ENCODE assay signal across 14 mouse cellular contexts in the genomic region with DNA sequence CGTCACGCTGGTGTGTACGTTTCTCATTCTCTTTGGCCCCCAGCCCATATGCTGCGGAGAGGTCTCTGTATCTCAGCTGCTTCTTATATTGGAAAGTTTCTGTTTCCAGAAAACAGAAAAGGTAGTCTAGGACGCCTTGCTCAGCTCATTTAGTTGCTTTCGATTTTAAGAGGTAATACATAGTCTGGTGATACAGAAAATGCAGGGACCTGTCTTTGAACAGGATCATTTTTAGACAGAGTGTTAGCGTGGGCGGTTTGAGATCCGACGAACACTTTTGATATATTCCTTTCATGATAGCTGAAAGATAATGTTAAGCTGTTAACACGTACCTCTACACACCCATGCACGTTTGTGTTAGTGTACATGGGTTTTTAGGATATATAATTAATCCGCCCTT.
"Had no signal": no experiment of that assay in that cellular context is flagged by ENCODE, and none has a peak within 500 bp of the region (broad histone marks: within the 10 kb centered on the region; RNA-seq: fewer than 3 reads in every experiment).

No protein-coding gene starts in this region.

- H3K27ac ChIP-seq: layer of hippocampus, adult 2 months; limb, embryonic 12.5 days; liver, embryonic 13.5 days; lung, embryonic 15.5 days; midbrain, embryonic 12.5 days had no signal

- DNase-seq: kidney, postnatal 10 days; kidney, postnatal 4 days; liver; liver, embryonic 13.5 days; liver, postnatal 0 days; lung, postnatal 14 days; right cerebral cortex, adult 18-20 months; right cerebral cortex, postnatal 25 days; thymus, postnatal 36 days had no signal

- H3K9me3 ChIP-seq: limb, embryonic 12.5 days; liver, embryonic 13.5 days; lung, embryonic 15.5 days; midbrain, embryonic 12.5 days had no signal

- H3K4me2 ChIP-seq: limb, embryonic 12.5 days; liver, embryonic 13.5 days; lung, embryonic 15.5 days; midbrain, embryonic 12.5 days had no signal

- ATAC-seq: liver, postnatal 0 days; midbrain, embryonic 16.5 days had no signal

- H3K36me3 ChIP-seq: liver, embryonic 13.5 days; lung, embryonic 15.5 days; midbrain, embryonic 12.5 days had no signal

- H3K9ac ChIP-seq: limb, embryonic 12.5 days; liver, embryonic 13.5 days; liver, postnatal 0 days; lung, embryonic 15.5 days; midbrain, embryonic 12.5 days had no signal

- H3K4me3 ChIP-seq: layer of hippocampus, adult 2 months; limb, embryonic 12.5 days; liver, embryonic 13.5 days; lung, embryonic 15.5 days; midbrain, embryonic 12.5 days had no signal

- H3K27me3 ChIP-seq: limb, embryonic 12.5 days; liver, embryonic 13.5 days; lung, embryonic 15.5 days had no signal
